Mouse (Mus musculus): ENCODE measurements at regions not wholly inside any gene's neighbourhood (a gene's known extent, or its start where the extent isn't known, plus 50 kb on each side); places are given as distances from the start of the nearest gene placed in this dataset.

DNA sequence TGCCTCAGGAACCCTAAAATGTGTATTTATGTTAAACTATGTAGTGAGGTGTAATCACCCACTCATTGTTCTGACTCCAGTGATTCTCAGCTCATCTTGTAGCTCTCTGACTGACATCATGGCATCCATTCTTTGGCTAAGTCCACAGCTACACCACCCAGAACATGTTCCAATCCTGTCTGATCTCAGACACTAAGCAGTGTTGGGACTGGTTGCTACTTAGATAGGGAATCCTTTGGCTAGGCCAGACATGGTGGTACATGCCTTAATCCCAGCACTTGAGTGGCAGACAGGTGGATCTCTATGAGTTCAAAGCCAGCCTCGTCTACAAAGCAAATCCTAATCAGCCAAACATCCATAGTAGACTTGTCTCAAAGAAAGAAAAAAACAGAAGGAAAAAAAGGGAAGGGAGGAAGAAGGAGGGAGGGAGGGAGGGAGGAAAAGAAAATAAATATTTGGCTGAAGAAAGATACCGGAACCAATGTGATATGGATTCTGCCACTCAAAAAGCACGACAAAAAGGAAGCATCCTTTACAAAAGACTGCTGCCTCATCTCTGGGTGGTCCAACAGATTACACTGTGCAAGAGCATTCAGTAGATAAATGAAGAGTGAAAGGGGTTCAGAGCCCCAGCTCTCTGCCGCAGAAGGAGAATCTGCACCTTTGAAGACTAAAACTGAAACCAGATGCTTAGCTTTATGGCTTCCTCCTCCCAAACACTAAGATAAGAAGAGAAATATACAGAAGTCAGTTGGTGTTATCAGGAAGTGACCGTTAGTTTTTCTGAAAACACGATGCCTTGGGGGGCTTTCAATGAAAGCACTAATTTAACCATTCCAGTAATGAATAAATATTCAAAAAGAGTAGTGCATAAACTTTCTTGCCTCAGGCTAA lies 51.5 kb upstream of the Med13 start:
- no peak for TF ChIP-seq POLR2A (IDR thresholded peaks at IDR 0.05; ENCODE audit: low read depth, low read length)
- TF ChIP-seq CTCF (IDR thresholded peaks at IDR 0.05; ENCODE audit: extremely low read depth, insufficient read length, insufficient replicate concordance, low read depth, low read length), result no peak
- Histone ChIP-seq H3K27ac (ENCODE audit: insufficient read depth, low read depth, low read length) (no peak overlapping the region), H3K4me1 (ENCODE audit: control insufficient read depth, insufficient read depth, insufficient read length, low read length) (peaks cover 24% of the 10 kb centered on the region), H3K27me3 (ENCODE audit: control insufficient read depth, insufficient read depth, low read length) (no peaks in the 10 kb centered on the region), H3K4me3 (ENCODE audit: low read depth, low read length) (no peak overlapping the region), H3K36me3 (ENCODE audit: control insufficient read depth, insufficient read depth, low read length) (no peaks in the 10 kb centered on the region)
- 15% methylated on average over 6 of the region's 6 CpGs for WGBS

DNA sequence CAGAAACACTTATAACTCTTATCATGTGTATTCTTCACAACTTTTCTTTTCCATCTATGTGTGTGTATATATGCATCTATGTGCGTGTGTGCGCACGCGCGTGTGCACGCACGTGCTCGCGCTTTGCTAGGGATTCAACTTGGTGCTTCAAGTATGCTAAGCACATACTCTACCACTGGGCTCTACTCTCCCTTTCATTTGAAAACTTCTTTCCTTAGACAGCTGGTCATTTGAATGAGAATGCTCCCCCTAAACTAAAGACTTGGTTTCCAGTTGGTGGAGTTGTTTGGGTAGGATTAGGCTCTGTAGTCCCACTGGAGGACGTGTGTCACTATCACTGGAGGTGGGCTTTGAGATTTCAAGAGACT lies 52.2 kb upstream of the Med13 start:
- no peak for TF ChIP-seq POLR2A (IDR thresholded peaks at IDR 0.05; ENCODE audit: low read depth, low read length)
- TF ChIP-seq CTCF (IDR thresholded peaks at IDR 0.05; ENCODE audit: extremely low read depth, insufficient read length, insufficient replicate concordance, low read depth, low read length), result no peak
- WGBS, result 81% methylated on average over 10 of the region's 10 CpGs
- Histone ChIP-seq H3K4me1 (ENCODE audit: control insufficient read depth, insufficient read depth, insufficient read length, low read length) (peaks cover 21% of the 10 kb centered on the region), H3K4me3 (ENCODE audit: low read depth, low read length) (no peak overlapping the region), H3K36me3 (ENCODE audit: control insufficient read depth, insufficient read depth, low read length) (no peaks in the 10 kb centered on the region), H3K27ac (ENCODE audit: insufficient read depth, low read depth, low read length) (no peak overlapping the region), H3K27me3 (ENCODE audit: control insufficient read depth, insufficient read depth, low read length) (no peaks in the 10 kb centered on the region)

DNA sequence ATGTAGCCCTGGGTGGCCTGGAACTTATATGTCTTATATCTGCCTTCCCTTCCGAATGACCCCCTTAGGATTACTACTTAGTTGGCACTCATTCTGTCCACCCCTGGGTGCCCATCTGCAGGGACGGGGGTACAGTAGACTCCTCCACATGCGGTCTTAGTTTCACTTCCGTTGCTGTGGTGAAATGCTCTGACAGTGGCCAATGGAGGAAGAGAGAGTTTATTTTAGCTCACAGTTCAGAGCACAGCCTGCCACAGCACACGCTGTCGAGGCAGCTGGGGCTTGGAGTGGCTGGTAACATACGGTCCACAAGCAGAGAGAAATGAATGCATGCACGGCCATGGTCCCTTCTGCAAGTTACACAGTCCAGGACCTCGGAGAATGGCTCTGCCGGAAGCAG lies 53.1 kb upstream of the Med13 start:
- no peaks in the 10 kb centered on the region for H3K36me3 ChIP-seq (ENCODE audit: control insufficient read depth, insufficient read depth, low read length)
- peaks cover 16% of the 10 kb centered on the region for H3K4me1 ChIP-seq (ENCODE audit: control insufficient read depth, insufficient read depth, insufficient read length, low read length)
- TF ChIP-seq POLR2A (IDR thresholded peaks at IDR 0.05; ENCODE audit: low read depth, low read length) (no peak), CTCF (IDR thresholded peaks at IDR 0.05; ENCODE audit: extremely low read depth, insufficient read length, insufficient replicate concordance, low read depth, low read length) (no peak)
- H3K27me3 ChIP-seq (ENCODE audit: control insufficient read depth, insufficient read depth, low read length), result no peaks in the 10 kb centered on the region
- no peak overlapping the region for H3K4me3 ChIP-seq (ENCODE audit: low read depth, low read length)
- H3K27ac ChIP-seq (ENCODE audit: insufficient read depth, low read depth, low read length), result no peak overlapping the region
- 87% methylated on average over 10 of the region's 10 CpGs for WGBS

DNA sequence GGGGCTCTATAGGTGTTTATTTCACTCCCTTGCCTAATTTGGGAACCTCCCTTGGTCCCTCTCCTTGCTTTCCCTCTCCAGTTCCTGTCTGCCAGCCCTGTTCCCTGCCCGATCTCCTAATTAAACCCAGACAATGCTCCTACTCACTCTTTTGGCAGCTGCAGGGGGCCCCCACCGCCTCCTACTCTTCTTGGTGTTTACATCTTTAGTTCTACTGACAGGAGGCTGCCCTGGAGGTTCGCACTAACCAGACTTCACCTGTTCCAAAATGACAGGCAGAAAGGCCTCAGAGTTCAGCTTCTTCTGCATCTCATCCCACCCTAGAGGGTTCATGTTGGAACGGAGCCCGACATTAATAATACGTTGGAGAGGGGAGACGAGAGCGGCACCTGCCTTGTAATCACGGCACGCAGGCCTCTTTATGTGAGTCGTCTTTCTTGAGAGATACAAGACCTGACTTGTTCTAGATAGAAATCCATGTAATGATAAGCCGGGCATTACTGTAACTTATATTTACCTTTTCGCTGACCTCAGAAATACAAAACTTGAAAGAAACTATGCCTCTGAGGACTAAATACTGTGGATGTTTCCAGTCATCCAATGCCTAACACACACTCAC lies 55.5 kb upstream of the Med13 start:
- Histone ChIP-seq H3K27ac (ENCODE audit: insufficient read depth, low read depth, low read length) (no peak overlapping the region), H3K4me3 (ENCODE audit: low read depth, low read length) (0 out of 2 replicates have a peak overlapping the region, but pooled peaks have one; percentile 2), H3K27me3 (ENCODE audit: control insufficient read depth, insufficient read depth, low read length) (no peaks in the 10 kb centered on the region), H3K4me1 (ENCODE audit: control insufficient read depth, insufficient read depth, insufficient read length, low read length) (peaks cover 18% of the 10 kb centered on the region), H3K36me3 (ENCODE audit: control insufficient read depth, insufficient read depth, low read length) (no peaks in the 10 kb centered on the region)
- WGBS, result 24% methylated on average over 13 of the region's 13 CpGs
- no peak for TF ChIP-seq CTCF (IDR thresholded peaks at IDR 0.05; ENCODE audit: extremely low read depth, insufficient read length, insufficient replicate concordance, low read depth, low read length)
- TF ChIP-seq POLR2A (IDR thresholded peaks at IDR 0.05; ENCODE audit: low read depth, low read length), result no peak

DNA sequence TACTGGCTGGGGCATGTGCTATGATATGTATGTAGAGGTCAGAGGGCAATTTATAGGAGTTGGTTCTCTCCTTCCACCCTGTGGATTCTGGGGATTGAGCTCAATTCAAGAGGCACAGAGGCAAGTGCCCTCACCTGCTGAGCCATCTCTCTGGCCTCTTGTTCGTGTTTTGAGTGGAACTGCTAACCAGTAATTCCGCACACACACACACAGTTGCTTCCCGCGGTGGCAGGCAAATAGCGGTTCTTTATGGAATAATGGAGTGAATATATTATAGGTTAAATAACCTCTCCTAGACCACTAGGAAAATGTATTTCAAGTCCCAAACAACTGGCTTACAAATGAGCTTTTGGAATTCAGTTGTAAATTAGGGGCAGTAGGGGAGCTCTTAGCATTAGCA lies 59.1 kb upstream of the Med13 start:
- 89% methylated on average over 5 of the region's 5 CpGs for WGBS

DNA sequence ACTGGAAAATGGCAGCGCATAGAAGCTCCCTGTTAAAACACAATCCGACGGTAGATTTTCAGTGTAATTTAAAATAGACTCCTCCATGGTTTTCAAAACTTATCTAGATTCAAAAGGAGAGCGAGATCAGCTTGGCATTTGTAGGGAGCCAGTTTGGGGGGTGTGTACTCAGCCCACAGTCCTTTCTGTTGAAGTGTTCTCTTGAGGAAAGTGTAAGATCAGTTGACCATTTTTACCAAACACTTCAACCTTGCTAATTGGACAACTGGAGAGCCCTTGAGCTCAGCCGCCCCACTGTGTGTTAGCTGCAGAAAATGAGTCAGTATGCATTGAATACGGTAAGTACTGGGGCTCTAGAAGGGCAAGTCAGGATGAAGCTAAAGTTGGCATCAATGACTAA lies 59.8 kb upstream of the Med13 start:
- TF ChIP-seq CTCF (IDR thresholded peaks at IDR 0.05; ENCODE audit: extremely low read depth, insufficient read length, insufficient replicate concordance, low read depth, low read length) (no peak), POLR2A (IDR thresholded peaks at IDR 0.05; ENCODE audit: low read depth, low read length) (no peak)
- Histone ChIP-seq H3K36me3 (ENCODE audit: control insufficient read depth, insufficient read depth, low read length) (no peaks in the 10 kb centered on the region), H3K4me3 (ENCODE audit: low read depth, low read length) (no peak overlapping the region), H3K4me1 (ENCODE audit: control insufficient read depth, insufficient read depth, insufficient read length, low read length) (peaks cover 23% of the 10 kb centered on the region; the same call in 1 of the 2 replicates), H3K27ac (ENCODE audit: insufficient read depth, low read depth, low read length) (no peak overlapping the region), H3K27me3 (ENCODE audit: control insufficient read depth, insufficient read depth, low read length) (no peaks in the 10 kb centered on the region)
- 93% methylated on average over 6 of the region's 6 CpGs for WGBS

More for the DNA sequence above, 59.1 kb upstream of the Med13 start:
- Histone ChIP-seq H3K27me3 (ENCODE audit: control insufficient read depth, insufficient read depth, low read length) (no peaks in the 10 kb centered on the region), H3K4me3 (ENCODE audit: low read depth, low read length) (no peak overlapping the region), H3K36me3 (ENCODE audit: control insufficient read depth, insufficient read depth, low read length) (no peaks in the 10 kb centered on the region), H3K4me1 (ENCODE audit: control insufficient read depth, insufficient read depth, insufficient read length, low read length) (peaks cover 26% of the 10 kb centered on the region; the same call in 1 of the 2 replicates), H3K27ac (ENCODE audit: insufficient read depth, low read depth, low read length) (no peak overlapping the region)
- TF ChIP-seq POLR2A (IDR thresholded peaks at IDR 0.05; ENCODE audit: low read depth, low read length) (no peak), CTCF (IDR thresholded peaks at IDR 0.05; ENCODE audit: extremely low read depth, insufficient read length, insufficient replicate concordance, low read depth, low read length) (no peak)

DNA sequence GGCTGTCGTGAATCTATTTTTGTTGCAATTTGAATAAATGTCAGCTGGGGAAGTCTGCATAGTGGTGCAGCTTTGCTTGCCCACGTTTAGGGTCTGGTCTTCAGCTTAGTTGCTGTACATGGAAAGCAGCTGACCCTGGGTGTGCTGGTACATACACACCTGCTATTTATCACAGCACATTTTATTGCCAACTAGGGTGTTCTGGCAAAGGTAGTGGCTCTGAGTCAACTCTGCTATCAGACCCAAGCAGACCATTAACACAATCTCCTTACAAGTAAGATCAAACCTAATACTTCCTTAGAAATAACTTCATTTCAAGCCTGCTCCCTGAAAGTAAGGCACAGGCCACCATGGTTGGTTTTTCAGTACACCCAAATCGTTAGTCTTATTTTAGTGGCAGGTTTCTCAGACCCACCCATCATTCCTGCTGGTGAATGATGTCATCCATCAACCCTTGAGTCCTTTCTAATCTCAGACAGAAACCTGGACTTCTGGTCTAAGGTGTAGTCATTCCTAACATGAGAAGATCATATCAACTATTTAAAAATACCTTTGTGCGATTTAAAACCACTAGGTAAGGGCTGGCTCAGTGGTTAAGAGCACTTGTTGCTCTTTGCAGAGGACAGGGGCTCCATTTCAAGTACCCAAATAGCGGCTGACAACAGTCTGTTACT lies 62.5 kb upstream of the Med13 start:
- Histone ChIP-seq H3K27ac (ENCODE audit: insufficient read depth, low read depth, low read length) (peak overlapping the region; percentile 71), H3K27me3 (ENCODE audit: control insufficient read depth, insufficient read depth, low read length) (no peaks in the 10 kb centered on the region), H3K4me3 (ENCODE audit: low read depth, low read length) (no peak overlapping the region), H3K36me3 (ENCODE audit: control insufficient read depth, insufficient read depth, low read length) (no peaks in the 10 kb centered on the region), H3K4me1 (ENCODE audit: control insufficient read depth, insufficient read depth, insufficient read length, low read length) (peaks cover 16% of the 10 kb centered on the region; the same call in 1 of the 2 replicates)
- TF ChIP-seq CTCF (IDR thresholded peaks at IDR 0.05; ENCODE audit: extremely low read depth, insufficient read length, insufficient replicate concordance, low read depth, low read length) (no peak), POLR2A (IDR thresholded peaks at IDR 0.05; ENCODE audit: low read depth, low read length) (no peak)
- WGBS, result 40% methylated on average over 5 of the region's 5 CpGs
